Mouse (Mus musculus) cerebellum, adult 2 months (tissue): Measurements from ENCODE around the gene Ndufv1. TPM values are rescaled to one million over a fixed set of nuclear protein-coding genes. Genes with fewer than 3 reads are reported as not detected.

Experiments used
- DNase-seq, 2 experiments: peaks; one replicate each; pipeline ENCODE4 v3.0.0; 2021
- H3K27ac ChIP-seq: fragments of 200-500 bp; 2 replicates; pipeline ENCODE4 v1.5.1; 2012; ENCODE audit warnings: low read length, control low read depth, inconsistent platforms; ENCODE audit not compliant: insufficient read depth
- H3K27me3 ChIP-seq: fragments of 200-500 bp; 2 replicates; pipeline ENCODE4 v1.6.1; 2012; ENCODE audit warnings: inconsistent platforms, mild to moderate bottlenecking, low read length, moderate library complexity; ENCODE audit not compliant: control insufficient read depth, insufficient read depth
- H3K4me1 ChIP-seq: fragments of 200-500 bp; 2 replicates; pipeline ENCODE4 v1.6.1; 2011; ENCODE audit warnings: low read length; ENCODE audit not compliant: control insufficient read depth, insufficient read depth
- H3K4me3 ChIP-seq: fragments of 200-500 bp; replicated peaks from 2 replicates; pipeline ENCODE3; 2011; ENCODE audit warnings: mild to moderate bottlenecking, low read depth, low read length, control low read depth; ENCODE audit not compliant: insufficient read depth
- CTCF ChIP-seq: fragments of 200-500 bp; IDR thresholded peaks from 2 replicates; pipeline ENCODE4 v1.5.1; 2011; ENCODE audit warnings: low read depth, mild to moderate bottlenecking, control low read depth, low read length, moderate library complexity, borderline replicate concordance; ENCODE audit not compliant: insufficient read depth
- POLR2A ChIP-seq: fragments of 200-500 bp; IDR thresholded peaks from 2 replicates; pipeline ENCODE4 v1.6.1; 2011; ENCODE audit warnings: low read length, control low read depth, borderline replicate concordance; ENCODE audit not compliant: insufficient read depth
- WGBS: fragments of 180-500 bp; shearing (Covaris S2); methylation state at CpG from one replicate; pipeline ENCODE4 v1.1.7; 2018; 5-methylcytosine and 5-hydroxymethylcytosine counted together
- polyA plus RNA-seq: library from polyadenylated mRNA; depleted of rRNA; stranded (reverse); fragments of >200 nt; gene quantifications from 2 replicates; pipeline ENCODE4 v1.2.3, GENCODE M21; 2012

Ndufv1 gene
- polyA plus RNA-seq, 1 experiment: 331 TPM

DNA sequence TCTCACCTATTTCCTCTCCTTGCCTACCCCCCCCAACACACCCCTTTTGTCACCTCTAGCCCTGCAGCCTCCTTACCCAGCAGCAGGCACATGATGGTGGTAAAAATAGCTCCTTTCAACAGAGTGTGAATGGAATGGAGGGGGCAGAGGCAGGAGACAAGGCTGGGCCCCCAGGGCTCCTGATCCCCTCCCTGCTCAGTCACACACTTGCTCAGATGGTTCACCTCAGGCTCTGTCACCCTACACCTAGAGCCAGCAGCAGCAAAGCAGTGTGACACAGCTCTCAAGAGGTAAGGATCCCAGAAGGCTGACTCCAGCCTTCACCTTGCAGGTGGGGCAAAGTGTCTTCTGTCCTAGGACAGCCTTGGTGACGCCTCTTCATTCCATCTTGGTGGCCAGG is 9.5 kb downstream of the Ndufv1 start, which contains the start of gene Doc2g:
TSS of gene Doc2g (plus strand) at position 202 of the 400 bp plus-strand sequence.
- 100% methylated on average over 1 of the region's 1 CpGs for WGBS
- no peak within 1 kb of the TSS for H3K4me3 ChIP-seq
- TF ChIP-seq POLR2A: no peak
- H3K4me1 ChIP-seq: peaks cover 9% of the 10 kb centered on the region; the same call in 1 of the 2 replicates
- no peak for DNase-seq
- no peak within 1 kb of the TSS for H3K27ac ChIP-seq
- H3K27me3 ChIP-seq: no peaks in the 10 kb centered on the region

DNA sequence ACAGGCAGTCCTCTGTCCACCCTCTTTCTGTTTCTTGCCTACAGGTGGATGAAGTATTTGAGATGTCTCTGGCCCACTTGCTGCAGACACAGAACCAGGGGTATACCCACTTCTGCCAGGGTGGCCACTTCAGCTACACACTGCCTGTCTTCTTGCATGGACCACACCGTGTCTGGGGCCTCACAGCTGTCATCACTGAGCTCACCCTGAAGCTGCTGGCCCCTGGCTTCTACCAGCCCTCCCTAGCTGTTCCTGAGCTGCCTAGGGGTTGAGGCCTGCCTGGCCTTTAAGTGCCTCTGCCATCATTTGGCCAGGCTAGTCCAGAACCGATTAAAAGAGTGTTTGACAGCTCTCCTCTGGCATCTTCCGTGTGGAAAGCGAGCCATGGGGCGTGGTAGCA is 10.9 kb downstream of the Ndufv1 start:
- 84% methylated on average over 5 of the region's 5 CpGs for WGBS
- Histone ChIP-seq H3K27me3 (no peaks in the 10 kb centered on the region), H3K4me1 (peaks cover 9% of the 10 kb centered on the region; the same call in 1 of the 2 replicates), H3K27ac (no peak overlapping the region), H3K4me3 (no peak overlapping the region)
- TF ChIP-seq CTCF (no peak), POLR2A (no peak)
- DNase-seq: no peak

DNA sequence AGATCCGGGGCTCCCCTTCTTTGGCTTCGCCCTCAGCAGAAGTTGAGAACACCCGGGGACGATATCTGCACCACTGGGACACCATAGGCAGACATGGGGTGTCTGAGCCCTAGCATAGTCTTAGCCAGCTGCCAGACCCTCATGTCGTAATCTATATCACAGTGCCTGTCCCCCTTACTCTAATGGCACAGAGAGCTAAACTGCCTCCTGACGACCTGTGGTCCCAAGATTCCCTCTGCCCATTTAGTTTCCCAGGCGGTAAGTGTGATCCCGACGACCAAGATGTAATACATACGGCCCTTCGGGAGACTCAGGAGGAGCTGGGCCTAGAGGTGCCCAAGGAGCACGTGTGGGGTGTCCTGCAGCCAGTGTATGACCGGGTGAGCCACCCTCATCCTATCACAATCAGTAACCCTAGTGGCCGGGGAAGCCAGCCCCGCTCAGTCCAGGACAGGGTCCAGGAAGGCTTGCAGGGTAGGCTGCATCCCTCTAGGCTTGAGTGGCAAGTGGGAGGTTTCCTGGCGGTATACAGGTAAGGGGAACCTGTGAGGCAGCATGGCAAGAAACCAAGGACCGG is 11.6 kb downstream of the Ndufv1 start:
- H3K27me3 ChIP-seq: no peaks in the 10 kb centered on the region
- WGBS: 15% methylated on average over 17 of the region's 17 CpGs
- TF ChIP-seq POLR2A (no peak), CTCF (no peak)
- H3K4me3 ChIP-seq: peak overlapping the region; percentile 52
- peaks cover 9% of the 10 kb centered on the region; the same call in 1 of the 2 replicates for H3K4me1 ChIP-seq
- no peak for DNase-seq
- peak overlapping the region; percentile 71 for H3K27ac ChIP-seq

DNA sequence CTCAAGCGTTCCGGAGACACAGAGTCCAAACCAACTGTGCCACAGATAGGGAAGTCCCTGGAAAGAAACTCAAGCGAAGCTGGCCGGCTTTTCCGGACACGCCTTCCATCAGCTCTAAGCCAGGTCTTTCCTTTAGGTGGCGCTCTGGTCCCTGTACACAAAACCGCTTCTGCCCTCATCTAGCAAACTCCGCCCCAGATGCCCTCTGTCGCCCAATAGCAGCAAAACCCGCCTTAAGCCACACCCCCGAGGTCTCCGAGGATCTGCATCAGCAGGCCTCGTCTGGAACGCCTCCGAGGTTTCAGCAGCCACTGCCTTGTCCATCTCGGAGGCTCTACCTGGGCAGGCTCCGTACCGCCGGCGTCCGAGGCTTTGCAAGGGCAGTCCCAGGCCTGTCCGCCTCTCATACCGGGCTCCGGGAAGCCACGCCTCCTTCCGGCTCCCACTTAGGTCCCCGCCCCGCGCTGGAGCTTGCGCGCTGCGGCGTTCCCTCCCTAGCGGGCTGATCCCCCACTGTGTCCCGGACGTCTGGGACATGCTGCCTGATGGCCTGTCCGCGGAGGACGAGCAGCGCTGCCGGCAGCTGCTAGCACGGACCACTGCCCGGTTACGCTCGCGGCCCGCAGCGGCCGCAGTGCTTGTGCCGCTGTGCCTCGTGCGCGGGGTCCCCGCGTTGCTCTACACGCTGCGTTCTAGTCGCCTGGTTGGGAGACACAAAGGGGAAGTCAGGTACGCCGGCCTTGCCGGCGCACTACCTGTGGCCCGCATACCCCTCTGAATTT is 12.3 kb downstream of the Ndufv1 start, which contains the start of the genes Nudt8 and Gm49405:
TSS of gene Nudt8 (plus strand) at position 462 of the 782 bp plus-strand sequence.
TSS of gene Gm49405 (plus strand) at position 508 of the 782 bp plus-strand sequence.
- DNase-seq: peak; percentile 97 to 98
- WGBS: under 1% methylated on average over 64 of the region's 64 CpGs
- Histone ChIP-seq H3K4me1 (peaks cover 9% of the 10 kb centered on the region; the same call in 1 of the 2 replicates), H3K4me3 (peak within 1 kb of the TSS; percentile 52), H3K27ac (peak within 1 kb of the TSS; percentile 71), H3K27me3 (no peaks in the 10 kb centered on the region)
- TF ChIP-seq CTCF: peak; percentile 70; the same call in 1 of the 2 replicates
- peak; percentile 94 for TF ChIP-seq POLR2A

DNA sequence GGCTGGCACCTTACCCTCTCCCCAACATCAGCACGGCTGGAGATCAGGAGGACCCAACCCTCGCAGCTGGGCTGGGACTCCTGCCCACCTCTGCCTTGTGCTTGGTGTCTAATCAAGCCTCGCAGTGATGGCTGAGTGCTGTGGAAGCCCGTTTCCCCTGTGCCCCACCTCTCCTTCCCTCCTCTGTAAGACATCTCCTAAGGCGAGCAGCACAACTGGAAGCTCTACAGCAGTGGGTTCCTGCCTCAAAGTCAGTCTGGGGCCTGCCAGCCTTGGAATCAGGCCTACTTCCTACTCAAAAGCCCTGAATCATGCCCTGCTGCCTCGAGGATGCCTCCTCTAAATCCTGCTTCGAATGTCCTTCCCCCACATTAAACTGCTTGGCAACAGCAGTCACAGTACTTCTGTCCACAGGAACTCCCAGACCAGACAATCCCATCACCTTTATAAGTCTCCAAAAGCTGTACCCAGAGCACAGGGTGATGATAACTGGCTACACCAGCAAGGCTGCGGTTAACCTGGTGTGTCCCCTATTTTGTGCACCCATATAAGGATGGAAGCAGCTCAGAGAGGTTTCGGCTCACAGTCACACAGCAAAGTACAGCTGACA is 13.4 kb downstream of the Ndufv1 start:
- WGBS: 71% methylated on average over 9 of the region's 9 CpGs
- DNase-seq: no peak

DNA sequence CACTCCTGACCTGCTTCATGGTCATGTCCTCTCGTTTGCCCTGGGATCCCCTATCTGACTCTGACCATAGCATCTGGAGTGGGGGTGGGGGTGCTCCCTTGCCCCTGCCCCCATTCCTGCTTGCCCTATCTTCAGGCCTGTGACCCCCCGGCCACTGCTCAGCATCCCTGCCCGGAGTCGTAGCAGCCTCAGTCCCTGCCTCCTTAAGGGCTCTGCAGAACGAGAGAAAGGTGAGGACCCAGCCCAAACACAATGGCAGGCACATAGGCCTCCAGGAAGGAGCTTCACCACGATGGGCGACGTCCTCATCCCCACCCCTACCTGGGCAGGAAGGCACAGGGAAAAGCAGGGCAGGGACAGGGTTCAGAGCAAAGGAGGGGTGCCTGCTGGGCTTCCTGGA is 14.3 kb downstream of the Ndufv1 start:
- DNase-seq: no peak
- no peak overlapping the region for H3K4me3 ChIP-seq
- H3K4me1 ChIP-seq: peaks cover 9% of the 10 kb centered on the region; the same call in 1 of the 2 replicates
- 80% methylated on average over 8 of the region's 8 CpGs for WGBS
- no peaks in the 10 kb centered on the region for H3K27me3 ChIP-seq
- H3K27ac ChIP-seq: no peak overlapping the region
- TF ChIP-seq POLR2A: no peak
- no peak for TF ChIP-seq CTCF

More for the DNA sequence above, 13.4 kb downstream of the Ndufv1 start:
- Histone ChIP-seq H3K4me3 (no peak overlapping the region), H3K27me3 (no peaks in the 10 kb centered on the region), H3K27ac (no peak overlapping the region), H3K4me1 (peaks cover 9% of the 10 kb centered on the region; the same call in 1 of the 2 replicates)
- TF ChIP-seq CTCF (no peak), POLR2A (no peak)

DNA sequence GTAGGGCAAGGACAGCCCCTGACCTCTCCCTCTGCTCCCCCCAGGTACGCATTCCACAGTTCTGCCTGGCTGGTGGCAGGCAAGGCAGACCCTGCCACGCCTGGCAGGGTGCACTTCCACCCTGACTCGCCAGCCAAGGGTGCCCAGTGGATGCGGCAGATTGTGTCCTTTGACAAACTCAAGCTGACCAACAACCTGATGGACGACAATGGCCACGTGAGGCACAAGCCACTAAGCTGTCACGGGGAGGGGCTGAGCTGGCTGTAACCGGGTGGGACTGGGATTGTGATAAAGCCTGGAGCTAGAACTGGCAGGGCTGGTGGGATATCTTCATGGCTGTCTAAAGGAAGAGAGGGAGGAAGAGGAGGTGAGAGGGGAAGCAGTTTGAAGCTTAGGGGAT is 15.4 kb downstream of the Ndufv1 start:
- Histone ChIP-seq H3K4me1 (peaks cover 9% of the 10 kb centered on the region; the same call in 1 of the 2 replicates), H3K4me3 (no peak overlapping the region), H3K27ac (no peak overlapping the region), H3K27me3 (no peaks in the 10 kb centered on the region)
- TF ChIP-seq POLR2A (no peak), CTCF (no peak)
- DNase-seq: no peak
- 41% methylated on average over 8 of the region's 8 CpGs for WGBS

DNA sequence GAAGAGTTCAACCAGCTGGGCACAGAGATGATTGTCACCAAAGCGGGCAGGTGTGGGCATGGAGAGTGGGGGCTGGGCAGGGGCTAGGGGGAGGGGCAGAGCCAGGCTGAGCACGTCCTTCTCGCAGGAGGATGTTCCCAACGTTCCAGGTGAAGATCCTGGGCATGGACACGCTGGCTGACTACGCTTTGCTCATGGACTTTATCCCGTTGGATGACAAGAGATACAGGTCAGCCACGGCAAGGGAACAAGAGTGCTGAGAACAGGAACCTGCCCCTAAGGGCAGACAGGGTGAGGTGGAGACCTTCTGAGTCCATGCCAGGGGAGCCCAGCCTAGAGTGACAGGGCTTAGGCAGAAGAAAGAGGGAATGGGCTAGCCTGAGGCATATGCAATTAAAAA is 15.9 kb downstream of the Ndufv1 start:
- no peak overlapping the region for H3K4me3 ChIP-seq
- TF ChIP-seq POLR2A (no peak), CTCF (no peak)
- DNase-seq: no peak
- H3K4me1 ChIP-seq: peaks cover 9% of the 10 kb centered on the region; the same call in 1 of the 2 replicates
- no peaks in the 10 kb centered on the region for H3K27me3 ChIP-seq
- whole genome bisulfite sequencing: 76% methylated on average over 8 of the region's 8 CpGs
- H3K27ac ChIP-seq: no peak overlapping the region
